Mouse (Mus musculus): ENCODE measurements around the gene Twist2.

Gene Twist2

GRCm38 (mm10) chr1:91800967-91801843 is at the start of gene Twist2:
TSS of gene Twist2 (plus strand) at chr1:91801461.
- DNase-seq (ENCODE audit: low spot score), result no peak

- no peak for DNase-seq (ENCODE audit: low spot score)
Observed at GRCm38 (mm10) chr1:91752931-91753330, 48.3 kb upstream of the Twist2 start.

GRCm38 (mm10) chr1:91755102-91755501 is 46.2 kb upstream of the Twist2 start:
- peak; percentile 27 for DNase-seq (ENCODE audit: low spot score)

GRCm38 (mm10) chr1:91757292-91757691 is 44.0 kb upstream of the Twist2 start:
- no peak for DNase-seq (ENCODE audit: low spot score)

GRCm38 (mm10) chr1:91758143-91758542 is 43.1 kb upstream of the Twist2 start:
- no peak for DNase-seq (ENCODE audit: low spot score)

GRCm38 (mm10) chr1:91758600-91759515 is 42.4 kb upstream of the Twist2 start:
- no peak for DNase-seq (ENCODE audit: low spot score)

GRCm38 (mm10) chr1:91760140-91760986 is 40.9 kb upstream of the Twist2 start:
- no peak for DNase-seq (ENCODE audit: low spot score)

- DNase-seq (ENCODE audit: low spot score), result no peak
Observed at GRCm38 (mm10) chr1:91762528-91763091, 38.7 kb upstream of the Twist2 start.

GRCm38 (mm10) chr1:91770221-91770624 is 31.0 kb upstream of the Twist2 start:
- DNase-seq (ENCODE audit: low spot score), result no peak

- DNase-seq (ENCODE audit: low spot score), result no peak
Observed at GRCm38 (mm10) chr1:91770676-91771075, 30.6 kb upstream of the Twist2 start.

GRCm38 (mm10) chr1:91776928-91777327 is 24.3 kb upstream of the Twist2 start:
- no peak for DNase-seq (ENCODE audit: low spot score)

- no peak for DNase-seq (ENCODE audit: low spot score)
Observed at GRCm38 (mm10) chr1:91779819-91780218, 21.4 kb upstream of the Twist2 start.

- DNase-seq (ENCODE audit: low spot score), result no peak
Observed at GRCm38 (mm10) chr1:91781182-91781581, 20.1 kb upstream of the Twist2 start.

GRCm38 (mm10) chr1:91784162-91784561 is 17.1 kb upstream of the Twist2 start:
- DNase-seq (ENCODE audit: low spot score), result no peak

GRCm38 (mm10) chr1:91799323-91799722 is 1.9 kb upstream of the Twist2 start:
- DNase-seq (ENCODE audit: low spot score), result no peak

- no peak for DNase-seq (ENCODE audit: low spot score)
Observed at GRCm38 (mm10) chr1:91800348-91800747, 913 bp upstream of the Twist2 start.

GRCm38 (mm10) chr1:91801844-91802366 is 644 bp downstream of the Twist2 start:
- DNase-seq (ENCODE audit: low spot score), result no peak

- no peak for DNase-seq (ENCODE audit: low spot score)
Observed at GRCm38 (mm10) chr1:91802406-91803121, 1.3 kb downstream of the Twist2 start.

GRCm38 (mm10) chr1:91803416-91803815 is 2.2 kb downstream of the Twist2 start:
- DNase-seq (ENCODE audit: low spot score), result no peak

GRCm38 (mm10) chr1:91816067-91816466 is 14.8 kb downstream of the Twist2 start:
- DNase-seq (ENCODE audit: low spot score), result no peak

GRCm38 (mm10) chr1:91816571-91816970 is 15.3 kb downstream of the Twist2 start:
- no peak for DNase-seq (ENCODE audit: low spot score)

Data from left cerebral cortex, adult 11 months (tissue).